Mouse (Mus musculus) liver, embryonic 15.5 days (tissue): Measurements from ENCODE around the gene Olfr825. TPM values are rescaled to one million over a fixed set of nuclear protein-coding genes. Genes with fewer than 3 reads are reported as not detected.

ENCODE experiments used
- polyA plus RNA-seq: library from polyadenylated mRNA; unstranded; fragments of >200 nt; fragmentation: Nextera tagmentation; extraction: Ambion mirVana; gene quantifications from 2 replicates; pipeline ENCODE4 v1.2.1, GENCODE M21; 2015

The Olfr825 gene
- polyA plus RNA-seq, 1 experiment from 2014 or later, result not detected

Other genes starting within 250 kb of the Olfr825 start
- not detected in 2 replicates for gene Olfr818, start 217.7 kb downstream of the Olfr825 start, polyA plus RNA-seq
- gene Olfr819, start 199.5 kb downstream of the Olfr825 start, polyA plus RNA-seq, result not detected in 2 replicates
- gene Olfr247, start 190.6 kb downstream of the Olfr825 start, polyA plus RNA-seq, result not detected in 2 replicates
- gene Gm10310, start 181.7 kb downstream of the Olfr825 start, polyA plus RNA-seq, result not detected in 2 replicates
- not detected in 2 replicates for gene Olfr820, start 154.1 kb downstream of the Olfr825 start, polyA plus RNA-seq
- not detected in 2 replicates for gene Olfr821, start 136.4 kb downstream of the Olfr825 start, polyA plus RNA-seq
- gene Olfr822, start 95.6 kb downstream of the Olfr825 start, polyA plus RNA-seq, result not detected in 2 replicates
- gene Olfr823, start 51.4 kb downstream of the Olfr825 start, polyA plus RNA-seq, result not detected in 2 replicates
- gene Olfr824, start 36.8 kb downstream of the Olfr825 start, polyA plus RNA-seq, result not detected in 2 replicates
- not detected in 2 replicates for gene Olfr826, start 17.4 kb upstream of the Olfr825 start, polyA plus RNA-seq
- gene Olfr827, start 47.6 kb upstream of the Olfr825 start, polyA plus RNA-seq, result not detected in 2 replicates
- gene Neurod4, start 113.5 kb upstream of the Olfr825 start, polyA plus RNA-seq, result not detected in 2 replicates
- 0.78 and 1.4 TPM in 2 replicates for gene Tespa1, start 156.1 kb upstream of the Olfr825 start, polyA plus RNA-seq
- not detected in 2 replicates for gene Vmn2r84, start 227.6 kb upstream of the Olfr825 start, polyA plus RNA-seq